Mouse (Mus musculus) telencephalon, adult 2 months (tissue): ENCODE measurements around the gene Dcp1b.

Experiments
- DNase-seq: peaks from one replicate; pipeline ENCODE4 v3.0.0-alpha.2; 2011; ENCODE audit warnings: low read depth, low spot score

Gene Dcp1b

DNA sequence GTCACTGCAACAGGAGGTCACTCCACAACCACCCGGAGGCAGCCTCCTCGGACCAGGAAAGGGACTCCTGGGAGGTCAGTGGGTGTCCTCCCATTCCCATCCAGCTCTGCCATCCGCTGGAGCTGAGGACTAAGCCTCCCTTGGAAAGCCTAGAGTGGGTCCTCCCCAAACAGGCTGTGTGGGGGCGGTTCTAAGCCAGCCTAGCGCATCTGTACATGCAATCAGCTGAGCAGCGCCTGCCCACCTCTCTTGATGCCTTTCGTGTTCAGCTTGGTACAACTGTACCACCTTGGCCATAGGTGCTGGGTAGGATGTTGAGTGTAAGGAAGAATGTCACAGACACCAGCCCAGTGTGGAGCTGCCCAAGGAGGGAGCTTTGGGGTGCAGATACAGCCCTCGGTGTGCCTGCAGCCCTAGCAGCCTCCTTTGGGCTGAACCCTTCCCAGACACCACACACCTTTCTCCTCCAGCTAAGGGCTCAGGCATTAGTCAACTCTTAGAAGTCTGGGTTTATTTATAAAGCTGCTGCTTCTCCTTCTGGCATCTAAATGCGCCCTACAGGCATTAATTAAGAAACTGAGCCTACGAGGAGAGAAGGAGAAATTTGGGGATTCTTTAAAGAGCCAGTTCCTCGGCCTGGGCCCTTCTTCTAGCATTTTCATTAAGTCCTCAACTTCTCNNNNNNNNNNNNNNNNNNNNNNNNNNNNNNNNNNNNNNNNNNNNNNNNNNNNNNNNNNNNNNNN is 54.0 kb downstream of the Dcp1b start:
- DNase-seq = no peak

DNA sequence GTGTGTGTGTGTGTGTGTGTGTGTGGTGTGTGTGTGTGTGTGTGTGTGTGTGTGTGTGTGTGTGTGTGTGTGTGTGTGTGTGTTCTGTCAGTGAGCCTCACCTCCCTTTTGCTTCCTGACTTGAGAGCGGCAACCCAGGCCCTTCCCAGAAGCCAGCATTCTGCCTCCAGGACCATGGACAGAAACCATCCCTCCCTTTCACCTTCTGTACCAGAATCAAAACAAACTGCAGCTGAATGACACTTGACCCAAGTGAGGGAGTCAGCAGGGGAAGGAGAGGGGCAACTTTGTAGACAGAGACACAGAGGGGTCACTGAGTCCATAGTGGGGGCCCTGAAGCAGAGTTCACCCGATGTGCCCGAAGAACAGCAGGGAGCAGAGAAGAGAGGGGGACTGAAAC is 58.0 kb downstream of the Dcp1b start:
- no peak for DNase-seq

- no peak for DNase-seq
Observed at GRCm38 (mm10) chr6:119235441-119235840, 60.4 kb downstream of the Dcp1b start.

GRCm38 (mm10) chr6:119236241-119236640 is 61.2 kb downstream of the Dcp1b start, which contains the start of gene Cacna2d4:
TSS of gene Cacna2d4 (plus strand) at chr6:119236526.
- DNase-seq = no peak

- no peak for DNase-seq
Observed at GRCm38 (mm10) chr6:119237427-119237989, 62.5 kb downstream of the Dcp1b start.

DNA sequence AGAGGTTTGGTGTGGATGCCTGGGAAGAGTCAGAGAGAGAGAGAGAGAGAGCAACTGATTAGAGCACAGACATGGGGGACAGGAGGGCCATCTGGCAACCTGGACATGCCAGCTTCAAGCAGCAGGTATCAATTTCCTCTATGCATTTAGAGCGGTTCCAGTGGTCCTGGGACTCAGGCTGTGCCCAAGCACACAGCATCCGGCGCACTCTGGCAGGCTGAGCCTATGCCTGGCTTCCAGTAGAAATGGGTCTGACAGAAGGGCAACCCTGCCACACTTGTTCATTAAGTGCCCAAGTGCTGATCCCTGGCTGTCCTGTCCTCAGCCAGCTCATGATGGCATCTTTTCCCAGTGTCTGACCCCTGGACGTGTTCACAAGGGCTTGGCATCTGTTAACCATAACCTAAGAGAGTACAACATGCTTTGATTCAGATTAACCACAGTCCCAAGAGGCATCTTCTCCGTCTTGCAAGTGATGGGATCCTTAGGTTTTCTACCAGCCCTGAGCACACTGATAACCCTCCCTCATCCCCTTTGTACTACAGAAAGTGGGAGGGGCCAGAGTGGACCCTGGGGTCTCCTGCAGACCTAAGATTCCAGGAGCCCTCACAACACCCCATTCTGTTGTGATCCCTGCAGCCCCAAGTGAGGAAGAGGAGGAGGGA is 64.4 kb downstream of the Dcp1b start:
- DNase-seq = no peak

DNA sequence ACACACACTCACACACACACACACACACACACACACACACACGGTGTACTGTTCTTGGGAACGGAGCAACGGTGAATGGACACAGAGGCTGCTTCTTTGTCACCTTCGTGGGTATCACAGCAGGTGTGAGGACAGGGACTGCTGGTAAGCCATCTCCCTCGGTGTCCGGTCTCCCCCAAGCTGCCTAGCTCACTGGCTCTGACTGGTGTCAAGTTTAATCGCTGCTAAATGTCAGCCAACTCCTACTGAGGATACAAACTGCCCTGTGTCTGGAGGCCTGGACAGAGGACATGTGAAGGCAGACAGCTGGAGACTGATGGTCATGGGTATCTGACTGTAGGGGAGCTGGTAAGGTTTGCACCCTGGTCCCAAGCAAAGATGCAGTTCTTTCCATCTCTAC is 65.2 kb downstream of the Dcp1b start:
- no peak for DNase-seq

DNA sequence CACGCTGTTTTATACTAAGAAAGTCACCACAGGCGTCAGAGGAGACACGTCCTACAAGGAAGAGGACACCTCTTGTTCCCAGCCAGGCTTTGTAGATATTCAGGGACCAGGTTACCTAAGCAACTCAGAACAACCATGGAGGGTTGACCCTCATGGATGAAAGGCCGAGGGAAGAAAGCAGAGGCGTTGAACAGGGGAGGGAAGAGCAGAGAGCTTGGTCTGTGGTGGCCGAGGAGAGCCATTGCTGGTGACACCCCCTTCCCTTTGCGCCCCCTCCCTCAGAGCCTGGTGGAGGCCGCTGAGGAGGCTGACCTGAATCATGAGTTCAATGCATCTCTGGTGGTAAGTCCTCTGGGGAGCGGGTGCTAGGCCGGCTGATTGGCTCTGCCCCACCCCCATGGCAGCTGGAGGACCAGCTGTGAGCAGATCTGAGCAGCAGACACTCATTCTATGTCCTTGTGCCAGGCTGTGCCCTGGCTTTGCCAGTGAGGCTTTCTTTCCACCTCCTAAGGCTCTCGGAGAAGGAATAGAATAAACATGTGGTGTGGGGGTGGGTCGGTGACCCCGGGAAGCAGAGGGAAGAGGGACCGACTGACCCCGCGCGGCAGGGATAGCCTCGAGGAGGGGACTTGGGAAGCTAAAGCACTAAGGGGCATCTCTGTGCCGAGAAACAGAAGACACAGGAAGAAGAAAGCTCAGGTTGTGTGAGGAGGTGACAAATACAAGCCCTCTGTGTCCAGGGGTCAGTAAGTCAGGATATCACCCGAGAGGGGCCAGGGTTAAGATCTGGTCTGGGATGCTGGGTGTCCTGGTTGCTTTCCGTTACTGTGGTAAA is 66.0 kb downstream of the Dcp1b start:
- DNase-seq = no peak

GRCm38 (mm10) chr6:119246082-119246481 is 71.0 kb downstream of the Dcp1b start:
- DNase-seq = no peak

GRCm38 (mm10) chr6:119248578-119248977 is 73.5 kb downstream of the Dcp1b start:
- no peak for DNase-seq

DNA sequence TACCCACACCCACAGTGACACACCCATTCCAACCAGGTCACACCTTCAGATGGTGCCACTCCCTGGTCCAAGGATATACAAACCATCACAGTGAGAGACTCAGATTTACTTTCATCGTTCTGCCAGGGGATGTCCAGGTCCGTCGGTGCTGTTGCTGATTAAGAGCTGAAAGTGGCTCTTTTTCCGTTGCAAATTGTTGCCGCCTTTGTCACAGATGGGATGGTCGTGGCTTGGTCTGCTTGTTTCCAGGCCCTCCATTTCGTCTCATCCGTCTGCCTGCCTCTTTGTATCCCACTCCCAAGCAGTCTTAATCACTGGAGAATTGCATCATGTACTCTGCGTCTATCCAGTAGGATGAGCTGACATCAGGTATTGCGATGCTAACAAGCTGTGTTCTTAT is 74.7 kb downstream of the Dcp1b start:
- no peak for DNase-seq

GRCm38 (mm10) chr6:119251704-119252103 is 76.7 kb downstream of the Dcp1b start:
- no peak for DNase-seq
